Mouse (Mus musculus): ENCODE results near the gene Mmgt2.

- TF ChIP-seq CTCF (IDR thresholded peaks at IDR 0.05; ENCODE audit: extremely low read depth, insufficient read depth, low read length) (no peak), POLR2A (IDR thresholded peaks at IDR 0.05; ENCODE audit: extremely low read depth, insufficient read depth, low read length) (no peak)
These were observed 30.4 kb downstream of the Mmgt2 start for GRCm38 (mm10) chr11:62678778-62679354.
